Mouse (Mus musculus): ENCODE data around the gene Ntm. TPM values are rescaled to one million over a fixed set of nuclear protein-coding genes. Genes with fewer than 3 reads are reported as not detected.

Gene Ntm
- polyA plus RNA-seq, 1 experiment from 2014 or later, result 160 TPM

DNA sequence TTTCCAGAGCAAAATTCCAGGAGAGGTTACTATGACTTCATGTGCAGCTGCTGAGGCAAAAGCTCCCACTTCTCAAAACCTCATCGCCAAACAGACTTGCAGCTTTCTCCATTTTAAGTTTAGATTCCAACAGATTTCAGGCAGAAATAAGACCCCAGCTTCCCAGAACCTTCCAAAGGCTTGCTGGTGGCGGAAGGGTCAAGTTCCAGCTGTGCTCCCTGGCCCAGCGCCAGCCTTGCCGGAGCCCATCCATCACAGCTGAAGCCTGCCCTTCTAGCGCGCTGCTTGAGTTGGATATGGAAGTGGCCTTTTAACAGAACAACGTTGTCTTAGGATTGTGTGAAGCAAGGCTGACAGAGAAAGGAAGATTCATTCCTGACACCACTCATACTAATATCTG, 534.6 kb downstream of the Ntm start:
- WGBS, result 28% methylated on average over 7 of the region's 7 CpGs
- no peak overlapping the region for H3K9ac ChIP-seq (replicated peaks; ENCODE audit: low read length)
- no peak overlapping the region for H3K4me3 ChIP-seq (replicated peaks; ENCODE audit: low read depth, low read length)
- DNase-seq, result peak; percentile 56
- H3K27me3 ChIP-seq (ENCODE audit: control insufficient read depth, insufficient read depth, low read length), result no peaks in the 10 kb centered on the region
- ATAC-seq (ENCODE audit: low FRiP score, low TSS enrichment), result no peak
- H3K4me2 ChIP-seq (ENCODE audit: low read length), result no peak overlapping the region
- no peak overlapping the region for H3K27ac ChIP-seq (replicated peaks; ENCODE audit: low read depth, low read length)
- peaks cover 4% of the 10 kb centered on the region; the same call in 1 of the 2 replicates for H3K4me1 ChIP-seq (ENCODE audit: control insufficient read depth, insufficient read depth, low read length)
- H3K9me3 ChIP-seq (ENCODE audit: control insufficient read depth, low read length), result no peaks in the 10 kb centered on the region
- H3K36me3 ChIP-seq (ENCODE audit: control insufficient read depth, insufficient read depth, low read length), result no peaks in the 10 kb centered on the region

- Histone ChIP-seq H3K4me1 (ENCODE audit: control insufficient read depth, insufficient read depth, low read length) (no peaks in the 10 kb centered on the region), H3K4me3 (replicated peaks; ENCODE audit: low read depth, low read length) (no peak overlapping the region), H3K27ac (replicated peaks; ENCODE audit: low read depth, low read length) (no peak overlapping the region), H3K4me2 (ENCODE audit: low read length) (no peak overlapping the region), H3K27me3 (ENCODE audit: control insufficient read depth, insufficient read depth, low read length) (no peaks in the 10 kb centered on the region), H3K36me3 (ENCODE audit: control insufficient read depth, insufficient read depth, low read length) (no peaks in the 10 kb centered on the region), H3K9me3 (ENCODE audit: control insufficient read depth, low read length) (no peaks in the 10 kb centered on the region), H3K9ac (replicated peaks; ENCODE audit: low read length) (no peak overlapping the region)
- DNase-seq, result no peak
- 88% methylated on average over 2 of the region's 2 CpGs for WGBS
- ATAC-seq (ENCODE audit: low FRiP score, low TSS enrichment), result no peak
These were observed 536.7 kb downstream of the Ntm start for GRCm38 (mm10) chr9:29426261-29426660.

GRCm38 (mm10) chr9:29415578-29415977, 547.4 kb downstream of the Ntm start:
- Histone ChIP-seq H3K4me1 (ENCODE audit: control insufficient read depth, insufficient read depth, low read length) (peaks cover 21% of the 10 kb centered on the region), H3K9ac (replicated peaks; ENCODE audit: low read length) (no peak overlapping the region), H3K4me2 (ENCODE audit: low read length) (no peak overlapping the region), H3K4me3 (replicated peaks; ENCODE audit: low read depth, low read length) (no peak overlapping the region), H3K27me3 (ENCODE audit: control insufficient read depth, insufficient read depth, low read length) (0 out of 2 replicates have a peak, but pooled peaks cover 4% of the 10 kb centered on the region), H3K36me3 (ENCODE audit: control insufficient read depth, insufficient read depth, low read length) (no peaks in the 10 kb centered on the region), H3K27ac (replicated peaks; ENCODE audit: low read depth, low read length) (no peak overlapping the region), H3K9me3 (ENCODE audit: control insufficient read depth, low read length) (no peaks in the 10 kb centered on the region)
- no peak for ATAC-seq (ENCODE audit: low FRiP score, low TSS enrichment)
- peak; percentile 68 for DNase-seq
- 81% methylated on average over 2 of the region's 2 CpGs for WGBS

GRCm38 (mm10) chr9:29413126-29413525, 549.8 kb downstream of the Ntm start:
- Histone ChIP-seq H3K4me1 (ENCODE audit: control insufficient read depth, insufficient read depth, low read length) (peaks cover 21% of the 10 kb centered on the region), H3K27ac (replicated peaks; ENCODE audit: low read depth, low read length) (peak overlapping the region; percentile 87; the same call in 1 of the 2 replicates), H3K4me2 (ENCODE audit: low read length) (peak overlapping the region; percentile 95), H3K9me3 (ENCODE audit: control insufficient read depth, low read length) (no peaks in the 10 kb centered on the region), H3K27me3 (ENCODE audit: control insufficient read depth, insufficient read depth, low read length) (0 out of 2 replicates have a peak, but pooled peaks cover 4% of the 10 kb centered on the region), H3K4me3 (replicated peaks; ENCODE audit: low read depth, low read length) (peak overlapping the region; percentile 54), H3K9ac (replicated peaks; ENCODE audit: low read length) (0 out of 2 replicates have a peak overlapping the region, but pooled peaks have one; percentile 65), H3K36me3 (ENCODE audit: control insufficient read depth, insufficient read depth, low read length) (no peaks in the 10 kb centered on the region)
- WGBS, result 69% methylated on average over 4 of the region's 4 CpGs
- ATAC-seq (ENCODE audit: low FRiP score, low TSS enrichment), result no peak
- DNase-seq, result no peak

DNA sequence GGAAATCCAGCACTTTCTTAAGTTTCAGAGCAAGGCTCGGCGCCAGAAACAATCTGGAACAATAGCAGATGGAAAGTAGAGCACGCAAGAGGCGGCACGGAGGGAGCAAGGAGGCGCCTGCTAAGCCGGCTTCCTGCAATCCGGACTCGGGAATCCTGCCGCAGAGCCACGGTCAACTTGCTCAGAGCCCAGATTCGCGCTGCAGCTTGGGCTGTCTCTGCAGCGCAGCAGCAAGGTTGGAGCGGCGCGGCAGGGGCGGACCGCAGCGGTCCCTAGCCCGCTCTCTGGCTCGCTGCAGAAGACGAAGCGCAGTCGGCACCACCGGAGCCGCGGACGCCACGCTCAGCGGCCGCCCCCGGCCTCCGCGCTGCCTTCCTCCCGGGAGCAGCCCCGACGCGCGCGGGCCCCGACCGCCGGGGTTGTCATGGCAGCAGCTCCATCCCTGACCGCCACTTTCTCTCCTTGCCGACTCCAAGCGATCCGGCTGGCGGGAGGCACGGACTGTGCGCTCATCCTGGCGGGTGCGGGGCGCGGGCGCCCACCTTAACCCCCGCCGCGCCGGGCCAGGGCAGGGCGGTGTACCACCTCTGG, 550.7 kb downstream of the Ntm start:
- WGBS, result under 1% methylated on average over 61 of the region's 61 CpGs
- H3K9me3 ChIP-seq (ENCODE audit: control insufficient read depth, low read length), result no peaks in the 10 kb centered on the region

DNA sequence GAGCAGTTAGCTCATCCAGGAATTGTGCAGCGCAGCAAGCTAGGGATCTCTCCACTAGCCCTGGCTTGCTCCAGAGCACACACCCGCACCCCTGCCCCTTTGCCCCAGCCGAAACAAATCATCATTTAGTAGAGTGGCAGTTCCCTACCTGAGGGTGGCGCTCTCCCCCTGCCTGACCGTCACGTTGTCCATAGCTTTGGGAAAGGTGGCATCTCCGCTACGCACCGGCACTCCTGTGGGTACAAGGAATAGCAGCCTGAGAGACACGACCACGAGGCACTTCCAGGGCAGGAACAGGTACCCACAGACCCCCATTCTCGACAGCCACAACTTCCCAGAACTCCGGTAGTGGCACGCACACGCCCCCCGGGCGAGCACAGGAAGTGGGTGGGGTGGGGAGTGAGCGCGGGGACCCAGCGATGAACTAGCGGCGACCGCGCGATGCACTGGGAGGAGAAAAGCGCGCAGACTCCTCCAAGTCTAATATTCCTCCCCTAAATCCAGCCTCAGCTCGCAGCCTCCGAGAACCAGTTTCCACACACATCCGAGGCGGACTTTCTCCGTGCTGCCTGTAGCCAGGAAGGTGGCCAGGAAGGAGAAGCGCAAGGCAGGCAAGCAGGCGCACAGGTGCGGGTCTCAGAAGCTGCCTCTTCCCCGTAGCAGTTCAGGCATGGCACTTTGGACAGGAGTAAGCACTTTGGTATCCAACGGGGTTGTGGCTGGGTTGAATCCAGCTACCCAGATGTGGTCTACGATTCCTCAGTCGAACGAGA, 551.3 kb downstream of the Ntm start:
- H3K9me3 ChIP-seq (ENCODE audit: control insufficient read depth, low read length), result no peaks in the 10 kb centered on the region
- under 1% methylated on average over 40 of the region's 40 CpGs for WGBS
- DNase-seq (peak; percentile 74), ATAC-seq (ENCODE audit: low FRiP score, low TSS enrichment) (peak; percentile 39; the same call in 1 of the 2 replicates)
- 0 out of 2 replicates have a peak, but pooled peaks cover 4% of the 10 kb centered on the region for H3K27me3 ChIP-seq (ENCODE audit: control insufficient read depth, insufficient read depth, low read length)
- peaks cover 21% of the 10 kb centered on the region for H3K4me1 ChIP-seq (ENCODE audit: control insufficient read depth, insufficient read depth, low read length)
- H3K27ac ChIP-seq (replicated peaks; ENCODE audit: low read depth, low read length), result peak overlapping the region; percentile 87
- H3K4me2 ChIP-seq (ENCODE audit: low read length), result peak overlapping the region; percentile 95
- H3K9ac ChIP-seq (replicated peaks; ENCODE audit: low read length), result peak overlapping the region; percentile 65
- H3K4me3 ChIP-seq (replicated peaks; ENCODE audit: low read depth, low read length), result peak overlapping the region; percentile 54
- no peaks in the 10 kb centered on the region for H3K36me3 ChIP-seq (ENCODE audit: control insufficient read depth, insufficient read depth, low read length)

More for the DNA sequence above, 550.7 kb downstream of the Ntm start:
- Histone ChIP-seq H3K4me2 (ENCODE audit: low read length) (peak overlapping the region; percentile 95), H3K4me3 (replicated peaks; ENCODE audit: low read depth, low read length) (peak overlapping the region; percentile 54), H3K27ac (replicated peaks; ENCODE audit: low read depth, low read length) (peak overlapping the region; percentile 87), H3K27me3 (ENCODE audit: control insufficient read depth, insufficient read depth, low read length) (0 out of 2 replicates have a peak, but pooled peaks cover 4% of the 10 kb centered on the region), H3K36me3 (ENCODE audit: control insufficient read depth, insufficient read depth, low read length) (no peaks in the 10 kb centered on the region), H3K4me1 (ENCODE audit: control insufficient read depth, insufficient read depth, low read length) (peaks cover 21% of the 10 kb centered on the region), H3K9ac (replicated peaks; ENCODE audit: low read length) (peak overlapping the region; percentile 65)
- peak; percentile 84 for DNase-seq
- peak; percentile 81 for ATAC-seq (ENCODE audit: low FRiP score, low TSS enrichment)

DNA sequence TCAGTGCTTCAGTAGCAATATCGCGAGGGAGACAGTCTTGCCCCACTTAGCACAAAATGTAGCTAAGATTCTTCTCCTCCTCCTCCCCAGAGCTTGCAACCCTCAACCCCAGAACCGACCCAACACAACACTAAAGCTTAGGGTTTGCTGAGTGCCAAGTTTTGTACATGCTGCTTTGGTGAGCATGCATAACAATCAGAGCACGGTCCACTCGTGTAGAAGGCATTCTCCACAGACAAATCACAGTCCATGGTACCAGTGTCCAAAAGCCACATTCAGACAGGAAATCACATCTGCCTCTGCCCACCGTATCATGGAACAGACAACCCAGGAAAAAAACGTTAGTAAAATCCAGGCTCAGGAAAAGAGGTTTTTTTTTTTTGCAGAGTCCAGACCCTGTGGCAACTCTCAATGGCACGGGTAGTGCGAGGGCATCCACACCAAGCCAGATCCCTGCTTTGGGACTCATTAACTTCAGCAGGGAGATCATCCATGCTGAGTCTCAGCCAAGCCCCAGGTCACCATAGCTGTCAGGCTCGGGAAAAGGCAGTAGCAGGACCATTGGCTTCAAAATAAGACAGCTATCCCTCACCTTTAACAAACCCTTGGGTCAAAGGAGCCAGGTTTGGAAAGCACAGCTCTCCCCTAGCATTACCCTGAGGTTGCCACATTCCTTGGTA, 552.1 kb downstream of the Ntm start:
- no peaks in the 10 kb centered on the region for H3K9me3 ChIP-seq (ENCODE audit: control insufficient read depth, low read length)
- 47% methylated on average over 10 of the region's 10 CpGs for WGBS
- no peak for DNase-seq
- H3K4me2 ChIP-seq (ENCODE audit: low read length), result peak overlapping the region; percentile 95
- peak overlapping the region; percentile 65 for H3K9ac ChIP-seq (replicated peaks; ENCODE audit: low read length)
- peak overlapping the region; percentile 54 for H3K4me3 ChIP-seq (replicated peaks; ENCODE audit: low read depth, low read length)
- H3K36me3 ChIP-seq (ENCODE audit: control insufficient read depth, insufficient read depth, low read length), result no peaks in the 10 kb centered on the region
- H3K27me3 ChIP-seq (ENCODE audit: control insufficient read depth, insufficient read depth, low read length), result 0 out of 2 replicates have a peak, but pooled peaks cover 4% of the 10 kb centered on the region
- no peak for ATAC-seq (ENCODE audit: low FRiP score, low TSS enrichment)
- H3K27ac ChIP-seq (replicated peaks; ENCODE audit: low read depth, low read length), result peak overlapping the region; percentile 87
- H3K4me1 ChIP-seq (ENCODE audit: control insufficient read depth, insufficient read depth, low read length), result peaks cover 21% of the 10 kb centered on the region

- 83% methylated on average over 6 of the region's 6 CpGs for WGBS
- DNase-seq (no peak), ATAC-seq (ENCODE audit: low FRiP score, low TSS enrichment) (no peak)
- H3K4me1 ChIP-seq (ENCODE audit: control insufficient read depth, insufficient read depth, low read length), result peaks cover 21% of the 10 kb centered on the region
- peak overlapping the region; percentile 65 for H3K9ac ChIP-seq (replicated peaks; ENCODE audit: low read length)
- peak overlapping the region; percentile 95 for H3K4me2 ChIP-seq (ENCODE audit: low read length)
- H3K9me3 ChIP-seq (ENCODE audit: control insufficient read depth, low read length), result no peaks in the 10 kb centered on the region
- H3K36me3 ChIP-seq (ENCODE audit: control insufficient read depth, insufficient read depth, low read length), result no peaks in the 10 kb centered on the region
- no peak overlapping the region for H3K27ac ChIP-seq (replicated peaks; ENCODE audit: low read depth, low read length)
- H3K4me3 ChIP-seq (replicated peaks; ENCODE audit: low read depth, low read length), result peak overlapping the region; percentile 54
- H3K27me3 ChIP-seq (ENCODE audit: control insufficient read depth, insufficient read depth, low read length), result 0 out of 2 replicates have a peak, but pooled peaks cover 4% of the 10 kb centered on the region
These were observed 552.7 kb downstream of the Ntm start for GRCm38 (mm10) chr9:29410284-29410683.

Data from midbrain, embryonic 14.5 days (tissue).